Mouse (Mus musculus) monocyte, adult 5-6 weeks (primary cell): ENCODE results near the gene Pou6f2. TPM values are rescaled to one million over a fixed set of nuclear protein-coding genes. Genes with fewer than 3 reads are reported as not detected.

Source experiments
- ATAC-seq: fragments of 153-309, 156-312 bp; replicated peaks from 2 replicates; pipeline ENCODE4 v1.8.0; 2017; ENCODE audit warnings: mild to moderate bottlenecking; ENCODE audit not compliant: low TSS enrichment, insufficient number of reproducible peaks, severe bottlenecking, poor library complexity, low FRiP score
- total RNA-seq: library from RNA; stranded (forward); fragments of 200-1000, 200-491, 200-594 nt; gene quantifications from 3 replicates; pipeline ENCODE4 v1.2.3, GENCODE M21; 2017

Gene Pou6f2
- total RNA-seq, 1 experiment from 2014 or later, result not detected

DNA sequence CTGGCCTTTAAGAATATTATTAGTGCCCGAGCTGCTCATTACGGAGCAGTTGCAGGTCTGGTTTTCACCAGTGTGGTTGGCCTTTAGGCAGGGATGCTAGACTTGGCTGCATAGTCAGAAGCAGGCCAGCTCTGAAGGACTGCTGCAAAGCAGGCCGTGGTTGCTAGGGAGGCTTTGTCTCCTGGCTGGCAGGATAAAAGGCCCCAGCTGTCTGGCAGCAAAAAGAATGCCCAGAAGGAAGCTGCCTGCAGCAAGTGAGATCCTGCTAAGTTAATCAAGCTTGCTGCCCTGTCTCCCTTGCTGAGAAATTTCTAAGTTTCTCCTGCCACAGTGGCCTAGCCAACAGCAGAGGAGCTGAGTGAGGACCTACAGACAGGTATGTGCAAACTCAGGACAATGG lies 116.4 kb downstream of the Pou6f2 start:
- ATAC-seq, result no peak

DNA sequence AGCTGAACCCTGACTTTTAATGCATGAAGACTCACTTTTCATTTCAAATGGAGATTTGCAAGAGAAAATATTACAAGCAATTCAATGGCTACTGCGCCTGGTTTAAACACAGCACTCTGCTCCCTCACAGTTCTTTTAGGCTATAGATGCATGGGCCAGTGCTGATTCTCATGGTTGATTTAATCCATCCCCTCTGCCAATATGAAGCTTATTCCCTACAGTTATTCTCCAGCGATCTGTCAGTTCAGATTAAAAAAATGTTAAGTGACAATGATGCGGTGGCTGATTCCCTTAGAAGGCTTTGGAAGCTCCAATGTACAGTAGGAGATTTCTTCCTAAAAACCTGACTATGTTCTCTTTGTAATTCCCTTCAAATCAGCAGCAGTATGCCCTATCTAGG lies 144.4 kb downstream of the Pou6f2 start:
- no peak for ATAC-seq

DNA sequence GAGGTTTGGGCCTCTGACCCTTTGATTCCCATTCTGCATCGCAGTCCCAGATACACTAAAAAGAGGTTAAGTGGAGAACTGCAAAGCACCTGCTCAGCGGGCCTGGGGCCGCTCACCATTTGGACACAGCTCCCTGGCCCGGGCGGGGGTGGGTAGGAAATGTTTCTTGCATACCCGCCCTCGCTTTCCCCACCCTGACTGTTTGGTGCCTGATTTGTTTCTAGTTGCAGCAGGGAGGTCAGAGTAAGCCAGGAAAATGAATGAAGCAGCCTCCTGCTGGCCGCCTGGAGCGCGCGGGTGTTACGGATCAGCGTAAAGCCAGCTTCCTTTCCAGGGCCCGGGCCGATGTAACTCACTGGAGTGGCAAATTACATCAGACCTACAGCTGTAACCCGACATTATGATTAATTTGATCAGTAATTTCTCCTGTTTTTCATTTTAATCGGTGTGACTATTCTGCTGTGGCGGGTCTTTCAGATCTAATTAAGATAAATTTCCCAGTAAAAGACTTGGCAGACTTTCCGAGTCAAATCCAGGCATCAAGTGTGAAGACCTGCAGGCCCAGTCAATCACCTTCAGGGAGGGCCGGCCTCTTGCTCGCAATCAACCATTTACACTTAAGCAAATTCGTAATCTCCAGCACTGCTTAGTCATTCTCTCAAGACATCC lies 178.8 kb downstream of the Pou6f2 start:
- no peak for ATAC-seq

DNA sequence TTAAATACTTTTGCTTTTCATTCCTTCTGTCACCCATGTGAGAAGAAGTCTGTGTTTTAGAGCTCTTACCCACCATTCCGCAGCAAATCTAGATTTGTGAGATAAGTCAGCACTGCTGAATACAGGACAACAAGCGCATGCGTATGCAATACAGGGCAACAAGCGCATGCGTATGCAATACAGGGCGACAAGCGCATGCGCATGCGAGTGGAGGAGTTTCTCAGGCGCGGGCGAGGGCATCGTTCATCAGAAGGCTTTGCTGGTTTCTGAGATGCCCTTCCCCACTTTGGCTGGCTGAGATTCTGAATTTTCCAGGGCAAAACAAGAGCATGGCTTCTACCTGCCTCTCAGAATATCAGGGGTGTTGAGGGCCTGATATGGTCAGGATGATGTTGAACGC lies 186.2 kb downstream of the Pou6f2 start:
- no peak for ATAC-seq

DNA sequence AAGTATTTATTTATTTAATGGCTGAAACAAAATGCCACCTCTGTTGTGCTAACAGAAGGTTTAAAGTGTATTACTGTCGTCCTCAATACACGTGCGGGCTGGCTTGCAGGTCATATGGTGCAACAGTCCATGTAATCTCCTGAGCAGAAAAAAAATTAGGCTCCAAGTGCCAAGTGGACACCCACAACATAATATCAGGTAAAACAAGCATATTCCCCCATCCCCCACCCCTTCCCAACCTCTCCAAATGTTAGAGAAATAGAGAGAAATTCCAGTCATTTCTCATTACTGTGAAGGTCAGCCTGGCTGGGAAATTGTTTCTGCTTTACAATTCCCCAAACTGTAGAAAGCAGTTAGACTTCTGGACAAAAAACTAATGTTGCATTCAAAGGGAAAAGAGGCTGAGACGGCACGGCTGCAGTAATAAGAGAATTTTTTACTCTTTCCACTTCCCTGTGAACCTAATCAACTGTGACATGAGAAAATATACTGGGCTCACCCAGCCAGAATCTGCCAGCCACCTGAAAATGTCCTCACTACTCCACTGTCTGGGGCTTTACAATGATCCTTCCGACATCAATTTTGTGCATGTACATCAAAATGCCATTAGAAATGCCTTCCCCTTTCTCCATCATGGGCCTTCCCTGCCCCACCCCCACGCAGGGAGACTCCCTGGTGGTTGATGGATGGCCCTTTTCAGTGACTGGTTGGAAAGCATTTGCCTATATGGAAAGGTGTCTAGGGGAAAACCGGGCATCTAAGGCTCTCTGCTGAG lies 192.8 kb downstream of the Pou6f2 start:
- no peak for ATAC-seq

DNA sequence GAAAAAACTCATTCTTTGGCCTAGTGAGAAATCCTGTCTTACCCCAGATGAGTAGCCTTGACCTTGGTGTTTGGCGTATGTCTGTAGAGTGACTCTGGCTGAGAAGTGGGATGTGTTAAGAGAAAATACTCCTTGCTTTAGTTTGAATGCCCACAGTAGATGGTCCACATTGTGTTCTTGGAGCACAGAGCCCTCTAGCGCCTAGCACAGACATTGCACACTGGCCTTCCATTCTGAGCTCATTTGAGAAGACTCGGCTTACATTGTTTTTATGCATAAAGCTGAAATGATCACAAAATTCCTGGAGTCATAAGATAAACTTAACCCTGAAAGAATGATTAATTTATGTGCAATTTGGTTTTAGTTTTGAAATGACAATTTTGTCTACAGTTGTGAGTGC lies 223.5 kb downstream of the Pou6f2 start:
- no peak for ATAC-seq

DNA sequence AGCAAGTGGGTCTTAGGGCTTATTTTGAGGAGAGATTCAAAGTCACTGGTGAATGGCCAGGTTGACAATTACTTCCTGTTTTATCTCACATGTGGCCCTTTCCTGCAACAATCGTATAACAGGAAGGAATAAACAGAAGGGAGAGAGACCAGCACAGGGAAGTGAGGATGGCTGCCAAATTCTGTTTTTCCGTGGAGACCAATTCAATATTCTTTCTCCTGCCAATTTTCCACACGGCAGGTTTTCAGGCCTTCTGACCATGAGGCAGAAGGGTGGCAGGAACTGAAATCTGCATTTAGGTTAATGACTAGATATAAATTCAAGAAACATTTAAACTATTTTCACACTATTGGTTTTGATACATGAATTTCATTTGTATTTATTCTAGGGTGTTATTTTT lies 224.5 kb downstream of the Pou6f2 start:
- no peak for ATAC-seq

DNA sequence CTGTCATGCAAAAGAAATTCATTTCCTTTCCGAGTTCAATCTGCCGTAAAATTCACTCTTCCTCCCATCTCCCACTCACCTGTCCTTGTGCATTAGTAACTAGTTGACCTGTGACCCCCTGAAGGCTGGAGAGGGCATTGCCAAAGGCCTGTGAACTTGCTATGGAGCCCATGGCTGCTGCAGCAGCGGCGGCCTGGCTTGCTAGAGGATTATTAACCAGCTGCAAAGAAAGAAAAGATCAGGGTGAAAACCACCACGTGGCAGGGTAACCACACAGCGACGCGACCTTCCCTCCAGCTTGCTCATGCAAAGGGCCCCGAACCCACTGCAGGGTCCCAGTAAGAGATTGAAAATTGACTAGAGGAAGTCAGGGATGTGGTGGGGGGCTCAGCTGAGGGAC lies 225.2 kb downstream of the Pou6f2 start:
- ATAC-seq, result no peak

DNA sequence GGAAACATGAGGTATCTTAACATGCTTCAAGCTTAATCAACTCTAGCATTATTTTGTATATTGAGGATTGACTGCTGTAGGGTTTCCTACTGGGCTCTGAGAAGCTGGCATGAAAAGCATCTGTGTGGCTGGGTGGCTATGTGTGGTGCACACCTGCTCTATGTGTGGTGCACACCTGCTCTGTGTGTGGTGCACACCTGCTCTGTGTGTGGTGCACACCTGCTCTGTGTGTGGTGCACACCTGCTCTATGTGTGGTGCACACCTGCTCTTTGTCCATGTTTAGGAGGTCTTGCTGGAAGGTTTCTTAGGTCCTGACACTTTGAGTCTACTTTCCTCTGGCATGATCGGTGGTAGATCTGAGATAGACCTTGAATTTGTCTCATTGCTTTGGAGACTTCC lies 233.3 kb downstream of the Pou6f2 start:
- ATAC-seq, result no peak

DNA sequence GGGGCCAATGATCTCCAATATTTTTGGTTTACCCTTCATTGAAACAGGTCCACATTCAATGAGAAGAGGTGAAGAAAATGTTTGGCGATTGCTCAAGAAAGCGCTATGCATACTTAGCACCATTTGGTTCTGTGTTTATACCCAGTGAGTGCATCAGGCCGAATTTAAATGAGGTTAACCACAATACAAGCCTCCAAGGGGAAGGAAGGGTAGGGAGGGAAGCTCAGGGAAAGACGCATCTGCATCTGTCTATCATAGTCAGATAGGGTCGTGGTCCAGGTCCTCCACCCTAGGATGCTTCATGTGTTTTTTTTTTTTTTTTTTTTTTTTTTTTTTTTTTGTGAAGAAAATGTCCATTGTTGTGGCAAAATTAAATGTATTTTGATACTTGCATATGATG lies 236.9 kb downstream of the Pou6f2 start:
- ATAC-seq, result no peak

DNA sequence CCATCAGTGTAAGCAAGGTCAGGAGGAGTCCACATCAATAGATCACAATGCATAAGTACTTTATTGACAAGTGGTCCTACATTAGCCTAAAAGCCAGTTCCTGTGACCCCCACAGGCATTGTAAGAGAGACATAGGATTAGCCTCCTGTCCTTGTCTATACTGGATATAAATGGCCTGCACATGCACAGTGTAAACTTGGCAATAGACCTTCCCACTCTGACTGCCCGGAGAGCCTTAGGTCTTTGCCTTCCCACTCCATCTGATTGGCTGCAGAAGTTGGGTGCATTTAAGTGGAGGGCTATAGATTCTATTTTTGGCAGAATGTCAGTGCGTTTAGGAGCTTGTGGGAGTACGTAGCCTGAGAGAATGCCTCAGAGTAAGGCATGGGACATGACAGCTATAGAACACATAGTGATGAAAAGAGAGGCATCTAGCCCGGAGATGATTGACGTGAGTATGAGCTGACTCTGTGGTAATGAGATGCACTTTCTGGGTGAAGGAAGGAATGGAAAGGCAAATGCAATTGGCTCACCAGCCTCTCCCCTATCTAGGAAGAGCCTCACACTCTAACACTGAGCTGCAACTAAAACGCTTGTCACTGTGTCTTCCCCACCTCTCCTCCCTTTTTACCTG lies 243.4 kb downstream of the Pou6f2 start:
- no peak for ATAC-seq

DNA sequence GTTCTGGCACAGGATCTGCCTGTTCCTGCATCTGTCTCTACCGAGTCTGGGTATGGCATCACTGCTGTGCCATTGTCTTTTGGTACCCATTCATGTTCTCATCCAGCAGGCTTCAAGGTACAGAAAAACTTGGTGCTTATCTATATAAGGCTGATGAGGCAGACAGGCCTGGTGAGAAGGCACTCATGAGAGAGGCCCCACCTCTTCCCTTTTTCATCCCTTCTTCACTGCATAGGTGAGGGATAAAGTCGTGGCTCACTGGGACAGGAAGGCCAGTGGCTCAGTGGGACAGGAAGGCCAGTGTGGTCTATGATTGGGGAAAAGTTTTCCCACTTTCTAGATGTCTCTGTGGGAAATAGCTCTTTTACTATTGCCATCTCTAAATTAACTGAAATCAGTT lies 263.8 kb downstream of the Pou6f2 start:
- ATAC-seq, result no peak

DNA sequence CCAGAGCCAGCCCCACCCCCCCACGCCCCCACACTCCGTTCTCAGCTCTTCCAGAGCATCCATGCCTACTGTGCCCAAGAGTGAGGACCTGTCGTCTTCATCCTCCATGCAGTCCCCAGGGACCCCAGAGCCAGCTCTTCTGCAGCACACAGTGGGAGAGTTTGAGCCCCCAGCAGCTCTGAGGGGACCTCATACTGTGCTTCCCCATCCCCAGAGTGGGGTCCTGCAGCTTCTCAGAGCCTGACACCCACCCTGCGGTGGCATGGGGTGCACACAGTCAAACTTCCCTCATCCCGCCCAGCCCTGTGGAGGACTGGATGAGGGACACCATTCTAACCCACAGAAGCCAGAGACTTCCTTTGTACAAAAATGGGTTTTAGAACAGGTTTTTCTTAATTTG lies 264.3 kb downstream of the Pou6f2 start:
- ATAC-seq, result no peak

DNA sequence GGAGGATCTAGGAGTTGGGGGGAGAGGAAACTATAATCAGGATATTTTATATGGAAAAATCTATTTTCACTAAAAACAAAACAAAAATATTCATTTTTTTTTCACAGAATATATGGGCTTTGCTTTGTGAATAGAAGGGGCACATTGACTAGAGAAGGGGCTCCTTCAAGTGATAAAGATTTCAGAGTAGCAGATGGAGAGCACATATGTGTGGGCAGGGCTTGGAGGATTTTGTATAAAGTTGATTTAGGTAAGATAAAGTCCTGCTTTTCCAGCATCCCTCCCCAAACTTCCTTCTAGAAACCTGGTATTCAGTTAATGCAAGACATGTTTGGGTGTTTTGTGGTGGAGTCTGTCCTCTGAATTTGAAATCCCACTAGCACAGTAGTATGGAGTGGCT lies 266.2 kb downstream of the Pou6f2 start:
- ATAC-seq, result no peak

DNA sequence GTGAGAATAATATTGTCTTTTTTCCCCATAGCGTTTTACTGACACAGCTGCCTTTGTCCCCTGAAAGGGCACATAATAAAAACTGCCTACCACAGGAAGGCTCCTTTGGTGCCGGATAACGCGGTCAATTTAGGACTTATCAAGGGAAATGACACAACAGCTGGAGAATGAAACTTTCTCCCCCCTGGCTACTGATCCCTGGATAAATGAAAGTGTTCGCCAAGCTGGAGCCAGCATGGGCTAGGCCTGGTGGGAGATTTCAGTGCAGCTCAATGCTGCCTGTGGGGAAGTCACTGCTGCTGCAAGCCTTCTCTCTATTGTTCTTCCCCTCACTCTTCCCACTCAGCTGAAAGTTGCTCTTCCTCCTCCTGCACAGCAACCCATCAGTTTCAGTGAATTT lies 267.8 kb downstream of the Pou6f2 start:
- no peak for ATAC-seq

DNA sequence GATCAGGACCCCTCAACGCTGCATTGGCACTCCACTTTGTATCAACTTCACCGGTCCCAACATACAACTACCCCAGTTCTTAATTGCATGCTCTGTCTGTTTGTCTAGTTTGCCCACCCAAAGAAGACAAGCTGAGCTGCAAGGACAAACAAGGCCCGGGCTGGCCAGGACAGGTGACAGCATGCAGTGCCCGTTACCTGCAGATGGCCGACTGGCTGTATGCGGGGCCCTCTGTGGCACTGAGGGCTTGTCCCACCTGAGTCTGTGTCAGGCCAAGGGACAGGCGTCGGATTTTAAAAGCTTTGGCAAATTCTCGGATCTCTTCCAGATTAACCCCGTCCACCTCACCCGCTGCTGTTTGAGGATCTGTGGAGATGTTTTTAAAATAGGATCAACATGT lies 268.7 kb downstream of the Pou6f2 start:
- ATAC-seq, result no peak

DNA sequence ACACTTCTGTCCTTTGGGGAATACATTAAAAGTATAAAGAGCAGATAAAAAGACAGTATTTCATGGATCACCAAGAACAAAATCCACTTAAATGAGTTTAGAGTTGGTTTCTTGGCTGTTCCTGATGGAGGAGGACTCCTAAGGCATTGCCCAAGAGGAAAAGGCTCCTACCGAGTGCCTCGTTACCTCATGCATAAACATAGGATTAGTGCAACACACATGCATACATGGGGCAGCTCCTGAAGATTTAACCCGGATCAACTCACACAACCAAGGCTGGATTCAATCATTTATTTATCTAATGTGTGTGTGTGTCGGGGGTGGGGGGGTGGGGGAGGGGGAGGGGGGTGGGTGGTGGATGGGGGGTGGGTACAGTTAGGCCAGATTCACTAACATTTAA lies 269.4 kb downstream of the Pou6f2 start:
- no peak for ATAC-seq

DNA sequence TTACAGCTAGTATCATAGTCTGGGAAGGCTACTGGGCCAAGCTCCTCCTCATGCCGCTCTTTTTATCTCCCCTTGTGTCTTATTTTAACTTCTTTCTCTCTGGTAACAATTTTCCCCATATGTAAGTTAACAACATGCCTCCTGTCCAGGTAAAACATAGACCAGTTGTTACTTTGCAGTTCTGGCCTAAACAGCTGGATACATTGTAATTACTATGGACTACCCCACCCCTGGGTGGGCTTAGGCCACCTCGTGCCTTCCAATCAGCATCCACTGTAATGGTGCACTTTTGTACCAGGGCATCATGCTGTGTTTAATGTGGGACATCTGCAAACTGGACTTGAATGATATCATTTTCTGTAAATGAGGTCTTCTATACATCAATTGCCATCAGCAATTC lies 271.4 kb downstream of the Pou6f2 start:
- no peak for ATAC-seq

DNA sequence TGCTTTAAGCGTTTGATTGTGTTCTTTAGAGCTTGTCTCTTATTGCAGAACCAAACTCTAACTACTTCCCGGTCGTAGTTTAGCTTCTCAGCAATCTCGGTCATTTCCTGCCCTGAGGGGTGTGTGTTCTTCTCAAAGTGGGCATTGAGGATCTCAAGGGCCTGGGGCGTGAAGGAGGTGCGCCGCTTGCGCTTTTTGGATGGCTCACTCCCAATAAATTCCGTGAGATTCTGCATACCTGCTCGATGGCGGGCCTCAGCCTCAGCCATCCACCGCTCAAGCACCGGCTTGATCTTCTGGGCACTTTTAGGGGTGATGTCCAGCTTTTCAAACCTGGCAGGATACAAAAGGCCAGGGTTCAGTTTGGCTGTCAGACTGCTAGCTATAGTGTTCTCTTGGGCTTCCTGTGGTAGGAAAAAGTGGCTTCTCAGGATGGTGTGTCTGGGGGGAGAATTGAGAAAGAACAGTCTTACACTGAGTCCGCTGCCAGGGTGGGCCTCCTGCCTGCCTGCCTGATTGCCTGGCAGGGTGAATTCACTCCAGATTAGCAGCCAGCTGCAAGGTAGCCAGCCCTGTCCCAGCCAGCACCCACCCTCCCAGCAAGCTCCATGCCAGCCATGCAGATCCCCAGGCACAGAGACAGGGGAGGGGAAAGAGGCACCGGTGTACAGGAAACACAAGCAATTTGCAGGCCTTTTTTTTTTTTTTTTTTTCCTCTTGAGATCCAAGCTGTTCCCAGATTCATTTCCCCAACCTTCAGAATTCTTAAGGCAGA lies 272.1 kb downstream of the Pou6f2 start:
- no peak for ATAC-seq
